Mouse (Mus musculus) megakaryocyte, embryonic 14.5 days (primary cell): ENCODE data around the gene Scarb1. TPM values are rescaled to one million over a fixed set of nuclear protein-coding genes. Genes with fewer than 3 reads are reported as not detected.

Source experiments
- H3K27me3 ChIP-seq: replicated peaks from 2 replicates; pipeline ENCODE3; 2012; ENCODE audit warnings: inconsistent platforms
- H3K36me3 ChIP-seq: replicated peaks from 2 replicates; pipeline ENCODE3; 2012; ENCODE audit warnings: low read length, inconsistent platforms, mixed read lengths
- H3K4me1 ChIP-seq: 2 replicates; pipeline ENCODE4 v1.6.1; 2012; ENCODE audit warnings: inconsistent platforms
- H3K4me3 ChIP-seq: replicated peaks from 2 replicates; pipeline ENCODE3; 2012; ENCODE audit warnings: moderate library complexity, mild to moderate bottlenecking, inconsistent platforms
- H3K9me3 ChIP-seq: 2 replicates; pipeline ENCODE4 v1.6.1; 2012; ENCODE audit warnings: inconsistent platforms
- FLI1 ChIP-seq: IDR thresholded peaks from 2 replicates; pipeline ENCODE4 v1.6.1; 2012; ENCODE audit warnings: low read length, inconsistent platforms, mixed read lengths
- GATA1 ChIP-seq: IDR thresholded peaks from 3 replicates; pipeline ENCODE4 v1.6.1; 2012; ENCODE audit warnings: mixed read lengths, low read length, inconsistent platforms, borderline replicate concordance
- polyA plus RNA-seq: library from polyadenylated mRNA; stranded (reverse); fragments of >175 nt; gene quantifications from 2 replicates; pipeline ENCODE4 v1.2.3, GENCODE M21; 2012; ENCODE audit warnings: low replicate concordance; ENCODE audit not compliant: insufficient read depth

The Scarb1 gene
- polyA plus RNA-seq, 1 experiment = 138 TPM

GRCm38 (mm10) chr5:125364851-125365429, 24.0 kb upstream of the Scarb1 start:
- Histone ChIP-seq H3K9me3 (peaks cover 16% of the 10 kb centered on the region), H3K36me3 (no peaks in the 10 kb centered on the region), H3K4me3 (no peak overlapping the region), H3K4me1 (peaks cover 35% of the 10 kb centered on the region), H3K27me3 (peaks cover 25% of the 10 kb centered on the region)
- TF ChIP-seq GATA1 (no peak), FLI1 (no peak)

- H3K36me3 ChIP-seq = no peaks in the 10 kb centered on the region
- peaks cover 21% of the 10 kb centered on the region for H3K9me3 ChIP-seq
- H3K4me3 ChIP-seq = no peak overlapping the region
- peaks cover 27% of the 10 kb centered on the region for H3K27me3 ChIP-seq
- TF ChIP-seq GATA1 = no peak
- TF ChIP-seq FLI1 = no peak
- peaks cover 29% of the 10 kb centered on the region for H3K4me1 ChIP-seq
Measured at GRCm38 (mm10) chr5:125363894-125364293, 23.0 kb upstream of the Scarb1 start.

- Histone ChIP-seq H3K36me3 (no peaks in the 10 kb centered on the region), H3K27me3 (peaks cover 29% of the 10 kb centered on the region), H3K4me1 (peaks cover 30% of the 10 kb centered on the region), H3K4me3 (no peak overlapping the region), H3K9me3 (peaks cover 22% of the 10 kb centered on the region)
- no peak for TF ChIP-seq FLI1
- no peak for TF ChIP-seq GATA1
Measured at GRCm38 (mm10) chr5:125360981-125361510, 20.2 kb upstream of the Scarb1 start.

GRCm38 (mm10) chr5:125360566-125360965, 19.7 kb upstream of the Scarb1 start:
- H3K4me3 ChIP-seq = no peak overlapping the region
- H3K36me3 ChIP-seq = no peaks in the 10 kb centered on the region
- peaks cover 31% of the 10 kb centered on the region for H3K4me1 ChIP-seq
- peaks cover 34% of the 10 kb centered on the region for H3K27me3 ChIP-seq
- TF ChIP-seq GATA1 = no peak
- no peak for TF ChIP-seq FLI1
- peaks cover 22% of the 10 kb centered on the region for H3K9me3 ChIP-seq

GRCm38 (mm10) chr5:125358270-125358608, 17.3 kb upstream of the Scarb1 start:
- H3K4me3 ChIP-seq = peak overlapping the region; percentile 89
- peaks cover 36% of the 10 kb centered on the region for H3K27me3 ChIP-seq
- TF ChIP-seq GATA1 (no peak), FLI1 (no peak)
- peaks cover 31% of the 10 kb centered on the region for H3K4me1 ChIP-seq
- H3K9me3 ChIP-seq = peaks cover 19% of the 10 kb centered on the region
- H3K36me3 ChIP-seq = no peaks in the 10 kb centered on the region

- no peaks in the 10 kb centered on the region for H3K36me3 ChIP-seq
Measured at GRCm38 (mm10) chr5:125357543-125358269, 16.8 kb upstream of the Scarb1 start.

GRCm38 (mm10) chr5:125355650-125356049, 14.8 kb upstream of the Scarb1 start:
- Histone ChIP-seq H3K27me3 (peaks cover 30% of the 10 kb centered on the region), H3K4me1 (peaks cover 47% of the 10 kb centered on the region), H3K9me3 (peaks cover 21% of the 10 kb centered on the region), H3K4me3 (no peak overlapping the region), H3K36me3 (no peaks in the 10 kb centered on the region)
- TF ChIP-seq GATA1 (no peak), FLI1 (no peak)

More at GRCm38 (mm10) chr5:125357543-125358269, 16.8 kb upstream of the Scarb1 start:
- Histone ChIP-seq H3K4me3 (peak overlapping the region; percentile 89), H3K9me3 (peaks cover 25% of the 10 kb centered on the region), H3K4me1 (peaks cover 34% of the 10 kb centered on the region), H3K27me3 (peaks cover 34% of the 10 kb centered on the region)
- TF ChIP-seq GATA1 (no peak), FLI1 (no peak)

GRCm38 (mm10) chr5:125354885-125355492, 14.1 kb upstream of the Scarb1 start:
- Histone ChIP-seq H3K9me3 (peaks cover 21% of the 10 kb centered on the region), H3K4me1 (peaks cover 48% of the 10 kb centered on the region), H3K4me3 (no peak overlapping the region), H3K36me3 (no peaks in the 10 kb centered on the region), H3K27me3 (peaks cover 30% of the 10 kb centered on the region)
- TF ChIP-seq GATA1 = no peak
- TF ChIP-seq FLI1 = no peak

GRCm38 (mm10) chr5:125352781-125353294, 11.9 kb upstream of the Scarb1 start:
- Histone ChIP-seq H3K4me3 (no peak overlapping the region), H3K27me3 (peaks cover 32% of the 10 kb centered on the region), H3K4me1 (peaks cover 63% of the 10 kb centered on the region), H3K9me3 (peaks cover 16% of the 10 kb centered on the region), H3K36me3 (no peaks in the 10 kb centered on the region)
- TF ChIP-seq GATA1 = no peak
- TF ChIP-seq FLI1 = no peak

GRCm38 (mm10) chr5:125351939-125352338, 11.0 kb upstream of the Scarb1 start:
- TF ChIP-seq FLI1 = no peak
- TF ChIP-seq GATA1 = no peak
- no peak overlapping the region for H3K4me3 ChIP-seq
- H3K27me3 ChIP-seq = peaks cover 32% of the 10 kb centered on the region
- peaks cover 16% of the 10 kb centered on the region for H3K9me3 ChIP-seq
- peaks cover 63% of the 10 kb centered on the region for H3K4me1 ChIP-seq
- H3K36me3 ChIP-seq = no peaks in the 10 kb centered on the region
